Mouse (Mus musculus): ENCODE measurements at regions not wholly inside any gene's neighbourhood (a gene's known extent, or its start where the extent isn't known, plus 50 kb on each side); places are given as distances from the start of the nearest gene placed in this dataset.

- no peak for TF ChIP-seq CTCF (IDR thresholded peaks at IDR 0.05)
- TF ChIP-seq EP300 (IDR thresholded peaks at IDR 0.05; ENCODE audit: insufficient read depth, low read depth, low read length), result no peak
Measured at GRCm38 (mm10) chr17:52217411-52217810, 384.3 kb upstream of the Satb1 start.
